Mouse (Mus musculus) R1 (cell line): ENCODE results near the gene Ehd1.
"Not testable (repeated sequence)": the region's sequence is repeated elsewhere in the genome, so short reads cannot be mapped to it uniquely, and the experiment has no call there.

ENCODE experiments used
- DNase-seq: peaks from one replicate; pipeline ENCODE4 v3.0.0-alpha.2; 2018; ENCODE audit warnings: low read depth, low spot score

Gene Ehd1

GRCm38 (mm10) chr19:6279481-6280144 lies 3.1 kb downstream of the Ehd1 start:
- no peak for DNase-seq

GRCm38 (mm10) chr19:6280554-6280953 lies 4.0 kb downstream of the Ehd1 start:
- no peak for DNase-seq

DNA sequence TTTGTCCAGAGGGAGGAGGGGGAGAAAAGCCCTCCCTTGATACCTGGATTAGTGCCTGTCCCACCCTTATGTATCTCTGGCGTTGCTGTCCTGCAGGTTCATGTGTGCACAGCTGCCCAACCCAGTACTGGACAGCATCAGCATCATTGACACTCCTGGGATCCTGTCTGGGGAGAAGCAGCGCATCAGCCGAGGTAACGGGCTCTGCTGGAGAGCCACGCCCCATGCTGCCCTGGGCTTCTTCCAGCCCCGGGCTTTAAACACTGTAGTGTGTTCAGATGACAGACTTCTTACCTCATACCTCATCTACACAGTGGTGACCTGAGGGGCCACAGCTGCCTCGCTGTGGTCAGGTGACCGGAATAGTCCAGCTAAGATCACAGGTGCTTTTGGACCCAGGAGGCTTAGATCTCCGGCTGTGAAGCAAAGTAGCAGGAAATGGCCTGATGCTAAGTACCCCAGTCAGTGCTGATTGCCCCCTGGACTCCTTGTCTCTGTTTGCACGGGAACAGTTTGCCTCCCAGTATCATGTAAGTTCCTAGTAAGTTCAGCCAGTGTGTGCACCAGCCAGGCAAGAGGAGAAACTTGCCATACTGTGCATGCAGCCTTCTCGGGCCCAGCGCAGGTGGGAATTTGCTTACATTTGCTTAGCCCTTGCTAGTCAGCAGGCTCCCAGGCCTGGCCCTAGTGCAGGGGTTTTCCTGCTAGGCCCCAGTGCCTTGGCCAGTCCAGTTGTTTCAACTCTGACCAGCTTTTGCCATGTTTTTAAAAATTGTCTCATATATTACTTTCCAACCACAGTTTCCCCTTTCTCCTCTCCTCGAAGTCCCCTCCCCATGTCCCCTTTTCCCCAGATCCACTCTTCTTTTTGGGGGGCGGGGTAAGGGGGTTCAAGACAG lies 4.8 kb downstream of the Ehd1 start:
- DNase-seq = peak; percentile 75

GRCm38 (mm10) chr19:6283001-6283400 lies 6.5 kb downstream of the Ehd1 start:
- DNase-seq = no peak

DNA sequence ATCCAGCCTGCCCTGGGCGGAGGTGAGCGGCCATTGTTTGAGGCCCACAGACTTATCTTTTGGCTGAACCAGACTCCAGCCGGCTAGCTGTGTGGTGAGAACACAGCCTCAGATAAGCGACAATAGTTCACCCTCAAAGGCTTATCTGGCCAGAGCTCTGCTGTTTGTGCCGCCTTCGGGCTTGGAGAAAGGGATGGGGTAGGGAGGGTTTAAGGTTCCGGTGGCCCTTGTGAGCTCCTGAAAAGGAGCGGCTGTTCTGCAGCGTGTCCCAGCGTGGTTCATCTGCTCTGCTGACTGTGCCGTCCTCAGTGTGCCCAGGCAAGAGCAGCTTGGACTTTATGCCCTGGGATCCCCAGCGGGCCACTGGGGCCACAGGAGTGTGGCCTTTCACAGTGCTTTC lies 8.0 kb downstream of the Ehd1 start:
- DNase-seq = no peak

DNA sequence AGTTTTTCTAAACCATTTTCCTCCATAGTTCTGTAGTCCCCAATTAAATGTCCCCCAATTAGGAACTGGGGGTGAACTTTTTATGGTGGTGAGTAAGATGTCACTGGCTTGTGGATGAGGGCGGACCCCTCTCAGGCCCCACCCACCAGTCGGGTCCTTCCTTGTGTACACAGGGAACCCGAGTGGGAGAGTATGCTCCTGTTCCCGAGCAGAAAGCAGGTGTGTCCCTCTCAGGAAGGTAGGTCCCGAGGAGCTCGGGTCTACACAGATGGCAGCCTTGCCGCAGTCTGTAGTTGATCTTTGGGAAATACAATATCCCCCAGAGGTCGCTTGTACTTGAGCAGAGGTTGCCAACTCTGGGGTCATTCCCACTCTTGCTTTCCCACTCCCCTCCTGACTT lies 8.7 kb downstream of the Ehd1 start:
- no peak for DNase-seq

DNA sequence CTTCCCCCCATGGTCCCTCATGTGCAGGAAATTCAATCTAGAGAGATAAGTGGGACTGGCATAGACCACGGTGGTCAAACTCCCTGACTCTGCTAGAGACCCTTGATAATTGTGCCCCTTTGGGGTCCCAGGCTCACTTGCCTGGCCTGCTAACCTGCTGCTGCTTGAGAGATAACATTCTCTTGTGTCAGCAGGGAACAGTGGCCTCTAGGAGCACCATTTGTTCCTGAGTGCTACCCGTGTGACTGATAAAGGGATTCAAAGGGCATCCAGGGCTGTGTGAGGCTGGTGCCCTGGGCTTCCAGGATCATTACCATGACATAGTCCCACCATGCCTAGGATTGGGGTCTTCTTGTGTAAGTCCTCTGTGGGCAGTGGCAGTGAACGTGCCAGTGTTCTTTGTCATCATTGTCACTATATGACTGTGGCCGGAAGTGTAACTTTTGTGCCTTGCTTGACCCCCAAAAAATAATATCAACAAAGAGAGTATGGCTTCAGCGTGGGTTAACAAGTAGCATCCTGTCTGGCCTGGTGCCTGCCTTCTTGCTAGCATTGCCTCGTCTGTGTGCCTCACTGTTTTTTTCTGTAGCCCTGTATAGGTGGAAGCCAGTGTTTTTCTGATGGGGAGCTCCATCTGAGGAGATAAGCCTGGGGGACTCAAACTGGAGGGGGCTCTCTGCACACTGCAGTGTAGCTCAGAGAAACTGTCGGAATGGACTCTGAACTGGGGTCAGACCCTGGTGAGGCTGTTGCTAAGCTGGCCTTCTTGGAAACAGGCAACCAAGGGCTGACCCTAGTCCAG lies 9.3 kb downstream of the Ehd1 start:
- no peak for DNase-seq

DNA sequence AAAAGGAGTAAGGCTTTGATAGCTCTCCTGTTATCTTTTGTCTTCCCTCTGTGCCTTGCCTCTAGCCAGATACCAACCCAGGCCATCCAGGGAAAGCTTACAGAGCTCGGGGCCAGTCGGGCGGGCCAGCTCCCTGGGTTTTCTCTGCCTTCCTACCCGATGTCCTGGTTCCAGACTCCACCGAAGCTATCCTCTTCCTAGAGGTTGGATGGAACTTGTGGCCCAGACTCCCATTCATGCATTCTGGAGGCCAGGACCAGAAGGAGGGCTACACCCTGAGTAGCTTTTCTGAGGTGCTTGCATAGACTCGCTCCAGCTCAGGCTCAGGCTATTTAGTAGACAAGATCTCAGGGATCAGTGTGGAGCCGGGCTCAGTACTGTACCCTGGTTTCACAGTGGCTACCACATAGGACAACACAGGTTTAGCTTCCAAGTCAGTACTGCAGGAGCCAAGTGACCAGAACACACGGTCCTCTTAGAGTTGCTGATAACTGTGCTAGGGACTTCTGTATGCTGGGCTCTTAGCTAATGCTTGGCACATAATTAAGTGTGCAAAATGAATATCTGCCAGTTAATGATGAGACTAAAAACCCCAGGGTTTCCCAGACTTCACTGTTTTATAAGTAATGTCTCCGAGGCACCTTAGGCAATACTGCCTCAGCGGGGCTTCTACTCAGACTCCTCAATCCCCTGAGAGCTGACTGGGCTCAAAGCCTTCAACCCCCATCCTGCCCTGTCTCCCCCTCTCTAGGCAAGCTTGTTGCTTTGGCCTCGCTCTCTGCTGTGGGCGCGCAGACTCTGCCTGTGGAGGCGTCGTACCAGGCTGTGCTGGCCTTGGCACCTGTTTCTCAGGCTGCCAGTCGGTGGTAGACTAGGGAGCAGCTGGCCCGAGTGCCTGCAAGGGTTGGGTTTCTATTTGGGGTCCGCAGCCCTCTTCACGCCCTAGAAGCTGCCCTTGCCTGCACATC lies 10.2 kb downstream of the Ehd1 start:
- DNase-seq = no peak

GRCm38 (mm10) chr19:6288236-6288894 lies 11.8 kb downstream of the Ehd1 start:
- DNase-seq = no peak

DNA sequence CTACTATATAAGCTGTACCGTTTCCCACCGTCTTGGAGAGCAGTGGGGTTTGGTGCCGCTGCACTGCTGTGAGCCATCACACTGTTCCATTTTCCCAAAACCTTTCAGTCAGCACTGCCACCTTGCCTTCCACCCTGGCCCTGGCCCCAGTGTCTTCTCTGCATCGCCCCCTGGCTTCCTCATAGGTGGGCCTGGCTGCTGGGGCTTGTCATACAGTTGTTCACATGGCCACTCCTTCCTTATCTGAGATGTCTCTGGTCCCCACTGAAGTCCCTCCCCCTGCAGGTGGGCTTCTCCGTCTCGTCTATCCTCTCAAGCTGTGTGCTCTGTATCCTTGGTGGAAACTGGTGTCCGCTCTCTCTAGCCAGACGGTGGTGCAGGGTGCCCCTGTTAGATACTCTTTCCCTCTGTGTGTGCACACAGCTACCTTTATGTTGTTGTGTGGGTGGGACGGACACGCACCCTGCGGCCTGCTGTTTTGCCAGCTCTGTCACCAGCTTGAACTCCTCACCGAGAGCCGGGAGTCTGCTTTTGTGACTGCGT lies 13.2 kb downstream of the Ehd1 start:
- no peak for DNase-seq

DNA sequence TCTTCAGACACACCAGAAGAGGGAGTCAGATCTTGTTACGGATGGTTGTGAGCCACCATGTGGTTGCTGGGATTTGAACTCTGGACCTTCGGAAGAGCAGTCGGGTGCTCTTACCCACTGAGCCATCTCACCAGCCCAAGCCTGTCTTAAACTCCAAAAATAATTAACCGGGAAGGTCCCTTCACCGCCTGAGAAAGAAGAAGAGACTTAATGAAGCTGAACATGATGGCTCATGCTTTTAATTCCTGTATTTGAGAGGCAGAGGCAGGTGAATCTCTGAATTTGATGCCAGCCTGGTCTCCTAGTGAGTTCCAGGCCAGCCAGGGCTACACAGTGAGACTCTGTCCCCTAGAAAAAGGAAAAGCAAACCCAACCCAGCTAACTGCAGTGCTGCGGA lies 14.2 kb downstream of the Ehd1 start:
- not testable (repeated sequence) for DNase-seq

DNA sequence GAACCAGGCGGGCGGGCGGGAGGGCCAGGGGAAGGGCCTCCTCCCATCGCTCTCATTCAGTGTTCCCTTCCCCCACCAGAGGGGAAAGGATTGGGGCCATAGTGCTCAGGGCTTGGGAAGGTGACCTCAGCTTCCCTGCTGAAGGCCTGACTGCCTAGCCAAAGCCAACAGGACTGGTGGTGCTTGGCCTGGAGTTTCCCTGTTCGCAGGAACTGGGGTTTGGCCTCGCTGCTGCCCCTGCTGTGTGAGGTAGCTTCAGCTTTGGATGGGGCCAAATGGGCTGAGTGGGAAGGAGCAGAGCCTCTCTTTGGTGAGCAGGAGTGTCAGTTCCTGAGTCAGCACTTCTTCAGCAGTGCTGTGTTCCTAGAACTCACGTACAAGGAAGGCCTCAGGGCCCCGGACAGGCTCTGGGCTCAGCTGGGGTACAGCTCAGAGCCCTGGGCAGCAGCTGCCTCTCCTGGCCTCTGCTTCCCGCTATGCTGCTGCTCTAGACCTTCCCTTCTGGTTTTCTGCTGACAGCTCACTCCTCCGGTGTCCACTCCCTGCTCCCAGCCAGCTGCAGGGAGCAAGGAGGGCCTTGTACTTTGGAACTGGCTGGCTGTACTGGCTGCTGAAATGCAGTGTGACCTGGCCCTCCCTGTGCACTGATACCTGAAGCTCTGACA lies 14.7 kb downstream of the Ehd1 start:
- peak; percentile 67 for DNase-seq

GRCm38 (mm10) chr19:6292262-6292661 lies 15.7 kb downstream of the Ehd1 start:
- no peak for DNase-seq

DNA sequence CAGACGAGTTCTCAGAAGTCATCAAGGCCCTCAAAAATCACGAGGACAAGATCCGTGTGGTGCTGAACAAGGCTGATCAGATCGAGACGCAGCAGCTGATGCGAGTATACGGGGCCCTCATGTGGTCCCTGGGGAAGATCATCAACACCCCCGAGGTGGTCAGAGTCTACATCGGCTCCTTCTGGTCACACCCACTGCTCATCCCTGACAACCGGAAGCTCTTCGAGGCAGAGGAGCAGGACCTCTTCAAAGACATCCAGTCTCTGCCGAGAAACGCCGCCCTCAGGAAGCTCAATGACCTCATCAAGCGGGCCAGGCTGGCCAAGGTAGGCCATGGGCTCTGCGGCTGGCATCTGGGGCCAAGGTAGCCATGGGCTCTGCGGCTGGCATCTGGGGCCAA lies 17.8 kb downstream of the Ehd1 start:
- DNase-seq = no peak

DNA sequence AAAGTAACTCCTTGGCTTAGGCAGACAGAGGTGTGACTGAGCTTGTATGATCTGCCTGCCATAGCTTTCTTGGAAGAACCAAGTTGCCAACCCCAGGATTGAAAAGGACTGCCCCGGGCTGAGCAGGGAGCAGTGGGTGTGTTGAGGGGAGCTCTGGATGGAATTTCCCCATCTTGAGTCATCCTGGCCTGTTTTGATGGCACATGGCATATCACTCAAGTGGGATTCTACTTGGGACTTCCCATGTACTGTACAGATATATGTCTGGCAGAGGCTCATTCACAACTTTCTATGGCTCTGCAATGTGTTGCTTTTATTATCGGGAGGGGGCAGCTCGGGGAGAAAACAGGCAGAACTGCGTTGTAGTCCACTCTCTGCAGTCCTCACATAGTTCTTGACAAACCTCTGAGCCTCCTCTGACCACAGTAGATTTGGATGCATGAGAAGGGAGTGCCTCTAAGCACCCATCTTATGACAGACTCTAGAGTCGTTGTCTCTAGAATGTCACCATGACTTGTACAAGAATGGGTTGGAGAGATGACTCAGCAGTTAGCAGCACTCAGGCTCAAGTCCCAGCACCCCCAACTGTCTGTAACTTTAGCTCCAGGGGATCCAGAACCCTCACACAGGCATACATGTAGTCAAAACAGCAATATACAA lies 20.2 kb downstream of the Ehd1 start:
- DNase-seq = peak; percentile 52

DNA sequence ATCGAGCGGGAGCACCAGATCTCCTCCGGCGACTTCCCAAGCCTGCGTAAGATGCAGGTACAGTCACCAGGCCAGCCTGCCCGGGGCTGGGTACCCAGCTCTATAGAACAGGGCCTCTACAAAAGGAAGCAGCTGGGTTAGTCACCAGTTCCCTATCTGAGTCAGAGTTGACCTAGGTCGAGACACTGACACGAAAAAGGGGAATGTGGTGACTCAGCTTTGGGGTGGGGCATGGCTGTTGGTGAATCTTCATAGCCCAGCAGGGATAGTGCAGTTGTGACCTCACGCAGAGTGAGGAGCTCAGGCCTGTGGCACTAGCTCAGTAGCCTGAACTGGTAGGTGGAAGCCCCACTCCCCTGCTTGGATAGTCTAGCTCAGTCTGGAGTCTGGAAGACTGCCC lies 21.1 kb downstream of the Ehd1 start:
- peak; percentile 72 for DNase-seq

GRCm38 (mm10) chr19:6299003-6299402 lies 22.5 kb downstream of the Ehd1 start:
- DNase-seq = no peak

GRCm38 (mm10) chr19:6299450-6300267 lies 23.1 kb downstream of the Ehd1 start:
- no peak for DNase-seq
